Mouse (Mus musculus): ENCODE results near the gene Bik.
A peak's percentile ranks its signal among the peaks of the same experiment; 100 is the strongest.

DNA sequence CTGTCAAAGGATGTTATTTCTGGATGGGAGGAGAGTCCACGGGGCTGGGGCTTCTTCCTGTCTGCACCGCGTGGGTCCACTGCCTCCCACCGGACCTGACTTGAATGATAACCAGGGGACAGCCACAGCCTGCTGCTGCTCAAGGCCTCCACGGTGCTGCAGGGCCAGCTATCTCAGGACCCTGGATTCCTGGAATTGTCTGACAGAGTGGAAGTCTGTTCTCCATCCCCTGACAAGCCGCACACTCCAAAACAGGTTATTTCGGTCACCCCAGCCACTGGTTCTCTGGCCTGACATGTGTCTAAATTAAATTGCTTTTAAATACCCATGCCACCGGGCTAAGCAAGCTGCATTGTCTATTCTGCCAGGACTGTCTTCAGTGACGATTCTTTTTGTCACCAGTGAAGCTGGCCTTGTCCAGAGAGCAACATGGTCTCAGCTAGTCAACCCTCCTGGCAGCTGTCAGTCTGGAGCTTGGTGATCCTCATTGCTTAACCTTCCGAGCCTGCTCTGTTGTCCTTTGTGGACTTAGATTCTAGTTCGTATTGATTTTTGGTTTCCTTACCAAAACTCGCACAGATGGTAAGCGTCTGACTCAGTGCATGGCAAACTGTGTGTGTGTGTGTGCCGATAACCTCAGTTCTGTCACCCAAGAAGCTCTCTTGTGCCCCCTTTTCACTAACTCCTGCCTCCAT lies 2.9 kb upstream of the Bik start:
- TF ChIP-seq CTCF (IDR thresholded peaks at IDR 0.05; ENCODE audit: low read depth) (no peak), EP300 (IDR thresholded peaks at IDR 0.05; ENCODE audit: low read depth) (peak; percentile 88)

Data from heart, postnatal 0 days (tissue).